Mouse (Mus musculus): ENCODE results near the gene Kif18b.

Gene Kif18b

GRCm38 (mm10) chr11:102879558-102879957, 45.4 kb downstream of the Kif18b start:
- DNase-seq, result no peak

- peak; percentile 68 for DNase-seq
Observed at GRCm38 (mm10) chr11:102874801-102875334, 50.1 kb downstream of the Kif18b start.

- peak; percentile 53 for DNase-seq
Observed at GRCm38 (mm10) chr11:102864272-102864671, 60.7 kb downstream of the Kif18b start.

DNA sequence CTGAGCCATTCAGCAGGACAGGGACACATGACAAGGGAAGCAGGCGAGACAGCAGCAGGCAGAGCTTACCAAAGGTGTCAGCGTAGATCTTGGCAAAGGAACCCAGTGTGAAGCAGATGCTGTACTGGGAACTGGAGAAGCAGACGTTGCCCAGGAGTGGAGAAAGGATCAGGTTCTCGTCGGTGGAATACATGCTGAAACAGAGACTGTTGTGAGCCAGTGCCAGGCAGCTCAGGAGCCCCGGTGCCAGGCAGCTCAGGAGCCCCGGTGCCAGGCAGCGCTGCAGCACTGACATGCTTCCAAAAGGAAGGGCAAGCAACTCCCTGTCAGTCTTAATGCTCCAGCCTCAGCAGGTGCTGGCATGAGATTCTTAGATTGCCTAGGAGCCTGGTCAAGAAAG, 65.0 kb downstream of the Kif18b start:
- DNase-seq, result no peak

DNA sequence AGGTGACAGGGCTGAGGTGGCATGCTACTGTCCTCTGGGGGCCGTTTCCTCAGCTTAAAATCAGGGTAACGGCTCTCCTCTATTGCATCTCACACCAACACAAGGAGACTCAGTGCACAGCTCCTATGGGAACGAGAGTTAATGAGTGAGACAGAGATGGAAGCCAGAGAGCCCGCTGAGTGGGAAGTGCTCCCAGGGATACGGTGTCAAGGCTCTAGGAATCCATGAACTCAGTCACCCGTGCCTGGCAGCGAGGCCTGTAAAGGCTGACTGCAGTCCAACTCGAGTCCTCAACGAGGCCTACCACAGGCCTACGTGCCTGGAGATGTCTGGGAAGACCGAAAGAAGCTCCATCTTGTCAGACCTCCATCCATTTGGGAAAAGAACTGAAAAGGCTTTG, 66.0 kb downstream of the Kif18b start:
- DNase-seq, result no peak

DNA sequence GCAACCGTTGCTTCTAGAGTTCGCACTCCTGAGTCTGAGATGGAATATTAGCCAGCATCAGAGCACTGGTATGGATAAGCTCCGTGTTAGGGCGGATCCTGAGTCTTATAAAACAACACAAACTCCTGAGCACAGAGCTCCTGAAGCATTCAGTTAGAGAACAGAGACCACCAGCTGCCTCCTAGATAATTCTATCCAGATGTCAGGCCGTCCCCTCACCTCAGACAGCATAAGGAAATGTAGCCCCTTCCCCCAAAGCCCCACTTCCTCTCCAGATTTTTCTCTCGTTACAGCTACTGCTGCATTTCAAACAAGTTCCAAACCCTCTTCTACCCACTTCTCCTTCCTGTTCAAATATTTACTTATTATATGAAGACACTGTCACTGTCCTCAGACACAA, 69.0 kb downstream of the Kif18b start:
- no peak for DNase-seq

Data from cerebellum, adult 11 months (tissue).